Mouse (Mus musculus): ENCODE results near the gene Pex13.
A peak's percentile ranks its signal among the peaks of the same experiment; 100 is the strongest.

Pex13 gene

GRCm38 (mm10) chr11:23665798-23666501, at the start of gene Pex13:
Pex13 (minus strand) TSS chr11:23665959.
- peak; percentile 83 for DNase-seq (ENCODE audit: low read depth, low spot score)

DNA sequence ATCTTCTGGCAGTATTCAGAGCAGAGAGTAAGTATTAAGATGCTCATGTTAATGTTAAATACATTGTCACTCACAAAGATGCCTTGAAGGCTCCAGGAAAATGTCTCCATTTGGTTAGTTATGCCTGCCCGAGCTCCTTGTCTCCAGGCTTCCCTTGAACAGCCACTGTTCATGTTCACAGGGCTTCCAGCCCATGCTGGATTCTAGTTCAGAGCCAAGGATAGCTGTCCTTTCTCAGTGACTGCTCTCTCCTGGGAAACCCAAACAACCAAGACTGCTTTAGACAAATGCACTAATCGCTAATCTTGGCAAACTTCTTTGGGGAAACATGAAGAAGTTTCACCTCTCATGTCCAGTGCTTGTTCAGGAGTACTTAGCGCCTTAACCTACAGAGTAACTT, 46.5 kb upstream of the Pex13 start:
- no peak for DNase-seq (ENCODE audit: low read depth, low spot score)

DNA sequence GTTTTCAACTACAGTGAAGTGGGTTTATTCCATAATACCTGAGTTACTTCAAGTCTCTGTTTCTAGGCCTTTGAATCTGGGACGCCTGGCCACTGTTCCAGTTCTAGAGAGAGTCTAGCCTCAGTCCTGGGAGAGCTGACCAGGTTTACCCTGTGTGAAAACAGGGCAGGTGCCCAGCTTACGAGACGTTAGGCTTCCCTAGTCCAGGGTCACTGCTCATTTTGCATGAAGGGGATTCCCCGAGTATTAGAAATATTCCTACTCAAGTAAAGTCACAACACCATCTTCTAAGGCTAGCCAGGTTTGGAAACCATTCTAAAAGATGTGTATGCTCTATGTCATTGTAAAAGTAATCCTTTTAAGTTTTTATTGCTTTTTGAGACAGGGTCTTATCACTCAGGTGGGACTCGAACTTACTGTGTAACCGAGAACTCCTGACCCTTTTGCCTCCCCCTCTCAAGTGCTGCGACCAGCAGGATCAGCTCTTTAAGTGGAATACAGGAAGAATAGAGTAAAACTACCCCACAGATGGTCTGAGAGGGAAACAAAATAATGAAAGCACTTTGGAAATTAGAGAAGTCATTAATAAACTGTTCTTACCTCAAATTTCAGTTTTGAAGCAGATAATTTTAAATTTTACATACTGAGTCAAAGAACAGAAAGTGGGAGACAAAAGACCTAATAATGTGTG, 39.0 kb upstream of the Pex13 start:
- no peak for DNase-seq (ENCODE audit: low read depth, low spot score)

GRCm38 (mm10) chr11:23701831-23702230, 36.1 kb upstream of the Pex13 start:
- no peak for DNase-seq (ENCODE audit: low read depth, low spot score)

DNA sequence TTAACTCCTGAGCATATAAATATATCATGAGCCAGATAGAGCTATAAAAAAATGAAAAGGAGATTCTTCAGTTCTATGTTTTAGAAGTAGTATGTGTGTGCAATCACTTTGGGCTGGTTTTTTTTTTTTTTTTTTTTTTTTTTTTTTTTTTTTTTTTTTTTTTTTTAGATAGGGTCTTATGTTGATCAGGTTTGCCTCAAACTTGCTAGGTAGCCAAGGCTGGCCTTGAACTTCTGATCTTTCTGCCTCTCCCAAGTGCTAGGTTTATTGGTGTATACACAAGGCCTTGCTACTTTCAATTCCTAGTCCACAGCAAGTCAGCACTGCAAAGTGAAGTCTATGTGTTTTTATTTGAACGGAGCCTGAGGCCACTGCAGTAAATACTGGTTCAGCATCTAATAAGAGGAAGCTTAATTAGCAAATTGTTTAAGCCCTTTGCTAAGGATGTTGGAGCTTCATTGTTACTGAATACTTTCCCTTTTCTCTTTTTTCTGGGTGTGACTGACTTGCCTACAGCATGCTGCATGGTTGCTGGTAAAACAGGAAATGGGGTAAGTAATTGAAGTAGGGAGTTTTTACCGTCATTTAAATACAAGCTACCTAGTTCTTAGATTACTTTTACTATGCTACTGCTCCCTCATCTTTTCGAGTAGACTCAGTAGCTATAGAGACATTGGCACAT, 33.8 kb upstream of the Pex13 start:
- DNase-seq (ENCODE audit: low read depth, low spot score): no peak

- no peak for DNase-seq (ENCODE audit: low read depth, low spot score)
These were observed 32.8 kb upstream of the Pex13 start for GRCm38 (mm10) chr11:23698526-23698925.

- DNase-seq (ENCODE audit: low read depth, low spot score): no peak
These were observed 30.1 kb upstream of the Pex13 start for GRCm38 (mm10) chr11:23695847-23696246.

DNA sequence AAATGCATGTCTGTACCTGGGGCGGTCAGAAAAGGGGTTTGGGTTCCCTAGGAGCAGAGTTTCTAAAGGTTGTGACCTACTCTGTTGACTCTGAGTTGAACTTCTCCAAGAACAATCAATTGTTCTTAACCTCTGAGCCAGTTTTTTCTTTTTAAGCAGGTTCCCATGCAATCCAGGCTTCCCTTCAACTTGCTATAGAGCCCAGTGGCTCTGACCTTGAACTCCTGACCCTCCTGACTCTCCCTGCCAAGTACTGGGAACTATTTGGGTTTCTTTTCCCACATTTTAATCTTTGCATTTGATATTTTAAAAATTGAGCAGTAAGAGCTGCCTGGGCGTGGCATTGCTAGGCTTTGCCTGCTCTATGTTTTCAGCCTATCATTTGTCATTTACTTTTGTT, 27.5 kb upstream of the Pex13 start:
- DNase-seq (ENCODE audit: low read depth, low spot score): no peak

GRCm38 (mm10) chr11:23688060-23688459, 22.3 kb upstream of the Pex13 start:
- DNase-seq (ENCODE audit: low read depth, low spot score): no peak

DNA sequence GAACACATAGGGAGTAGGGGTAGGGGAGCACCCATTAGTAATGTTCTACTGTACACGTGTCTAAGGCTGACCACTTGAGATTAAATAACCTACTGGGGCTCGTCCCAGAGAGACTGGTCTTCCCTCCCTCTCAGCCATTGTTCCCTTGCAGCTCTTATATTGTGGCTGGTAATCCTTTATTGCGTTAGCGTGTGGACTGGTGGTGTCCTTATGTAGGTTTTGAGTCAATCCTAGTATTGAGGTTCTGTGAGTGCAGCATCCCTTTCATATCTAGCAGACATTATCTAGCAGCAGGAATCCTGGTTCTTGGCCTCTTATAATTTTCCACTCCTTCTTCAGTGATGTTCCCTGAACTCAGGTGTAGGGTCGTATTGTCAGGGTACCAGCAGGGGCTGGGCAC, 20.9 kb upstream of the Pex13 start:
- DNase-seq (ENCODE audit: low read depth, low spot score): no peak

DNA sequence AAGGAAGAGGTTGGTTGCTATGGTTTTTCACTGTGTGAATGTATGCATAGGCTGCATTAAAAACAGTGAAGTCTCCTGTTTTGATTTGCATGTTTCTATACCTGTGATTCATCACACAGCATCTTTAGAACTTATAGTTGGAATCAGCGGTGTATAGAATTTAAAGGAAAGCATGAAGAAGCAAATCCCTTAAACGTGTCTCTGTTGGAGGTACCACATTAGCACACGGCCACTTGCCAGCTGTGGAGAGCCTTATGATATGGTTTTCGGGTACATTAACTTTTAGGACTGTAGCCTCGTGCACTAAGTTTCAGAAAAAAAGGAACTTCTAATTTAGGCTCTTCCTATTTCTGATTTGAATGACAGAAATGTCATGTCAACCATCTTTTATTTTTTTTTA, 16.8 kb upstream of the Pex13 start:
- no peak for DNase-seq (ENCODE audit: low read depth, low spot score)

- no peak for DNase-seq (ENCODE audit: low read depth, low spot score)
These were observed 14.7 kb upstream of the Pex13 start for GRCm38 (mm10) chr11:23680435-23680950.

DNA sequence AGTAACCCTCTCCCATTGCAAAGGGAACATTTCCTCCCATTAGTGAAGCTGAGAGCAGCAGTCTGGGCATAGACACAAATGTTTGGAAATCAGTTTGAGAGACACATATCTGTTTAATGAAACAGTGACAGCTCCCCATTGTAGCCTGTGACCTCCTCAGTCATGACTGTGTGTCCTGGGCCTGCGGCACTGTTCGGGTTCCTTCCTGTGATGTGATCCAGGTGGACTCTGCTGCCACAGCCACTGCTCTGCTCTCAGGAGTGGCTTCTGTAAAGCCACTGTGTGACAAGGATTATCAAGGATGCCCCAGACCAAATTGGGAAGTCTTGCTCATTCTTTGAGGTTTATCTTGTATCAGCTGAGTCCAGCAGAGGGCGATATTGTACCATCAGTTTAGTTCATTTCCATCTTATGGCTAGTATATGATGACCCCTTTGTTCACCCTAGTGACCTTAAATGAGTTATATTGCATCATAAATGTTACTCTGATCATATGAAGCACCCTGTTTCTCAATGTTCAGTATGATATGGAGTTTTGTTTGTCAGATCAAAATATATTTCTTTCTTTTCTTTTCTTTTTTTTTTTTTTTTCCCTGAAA, 13.4 kb upstream of the Pex13 start:
- peak; percentile 35 for DNase-seq (ENCODE audit: low read depth, low spot score)

DNA sequence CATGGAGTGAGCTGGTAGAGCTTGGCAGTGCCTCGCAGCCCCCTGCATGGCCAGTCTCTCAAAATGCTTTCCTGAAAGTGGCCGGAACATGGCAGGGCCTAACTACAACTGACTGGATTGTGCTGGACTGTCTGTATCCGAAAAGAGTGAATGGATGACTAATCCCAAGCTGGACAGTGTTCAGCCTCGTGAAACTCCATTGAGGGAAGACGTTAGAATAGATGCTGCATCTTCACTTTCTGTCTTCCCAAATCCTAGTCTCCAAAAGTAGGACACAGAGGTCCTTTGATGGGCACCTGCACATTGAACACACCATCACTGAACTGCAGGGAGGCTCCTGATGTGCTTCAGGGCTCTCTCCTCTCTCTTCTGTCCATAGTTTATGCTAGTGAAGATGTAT, 10.3 kb upstream of the Pex13 start:
- DNase-seq (ENCODE audit: low read depth, low spot score): no peak

DNA sequence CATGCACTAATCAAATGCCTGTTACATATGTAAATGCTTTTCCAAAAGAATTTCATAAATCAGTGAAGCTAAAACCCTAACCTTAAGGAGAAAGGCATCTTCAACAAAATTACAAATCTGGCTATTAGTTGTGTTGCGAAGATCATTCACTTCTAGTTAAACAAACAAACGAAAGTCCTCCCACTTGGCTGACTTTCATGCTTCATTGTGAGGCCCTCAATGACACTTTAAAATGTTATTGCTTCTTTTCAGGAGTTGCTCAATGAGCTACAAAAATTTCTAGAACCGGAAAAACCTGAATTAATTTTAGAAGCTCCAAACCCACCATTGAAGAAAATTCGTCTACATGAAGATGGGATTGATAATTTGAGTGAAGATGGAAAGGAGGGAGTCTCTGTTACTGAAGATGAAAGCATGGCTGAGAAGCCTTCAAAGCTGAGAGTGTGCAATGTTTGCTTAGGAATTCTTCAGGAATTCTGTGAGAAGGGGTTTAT, 6.5 kb upstream of the Pex13 start:
- DNase-seq (ENCODE audit: low read depth, low spot score): no peak

GRCm38 (mm10) chr11:23667128-23667527, 1.4 kb upstream of the Pex13 start:
- DNase-seq (ENCODE audit: low read depth, low spot score): no peak

GRCm38 (mm10) chr11:23666526-23666925, 767 bp upstream of the Pex13 start:
- peak; percentile 19 for DNase-seq (ENCODE audit: low read depth, low spot score)

- DNase-seq (ENCODE audit: low read depth, low spot score): no peak
These were observed 410 bp downstream of the Pex13 start, which contains the start of gene Pus10 for GRCm38 (mm10) chr11:23665311-23665786. Pus10 (plus strand) TSS chr11:23665674.

GRCm38 (mm10) chr11:23664232-23664631, 1.5 kb downstream of the Pex13 start:
- no peak for DNase-seq (ENCODE audit: low read depth, low spot score)

DNA sequence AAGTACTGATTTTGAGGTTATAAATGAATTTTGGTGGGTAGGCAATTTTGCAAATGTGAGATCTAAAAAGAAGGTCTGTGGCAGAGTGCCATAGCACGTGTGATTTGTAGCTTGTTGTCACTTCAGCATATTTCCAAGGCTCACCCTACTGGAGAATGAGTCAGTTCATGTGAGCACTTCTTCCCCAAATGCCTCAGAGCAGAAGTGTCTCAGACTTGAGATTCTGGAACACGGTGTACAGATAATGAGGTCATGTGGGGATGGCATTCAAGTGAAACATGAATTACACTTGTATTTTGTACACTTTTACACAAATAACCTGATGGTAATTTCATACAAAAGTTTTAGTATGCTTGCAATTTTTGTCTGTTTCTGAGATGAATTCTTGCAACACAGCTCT, 8.0 kb downstream of the Pex13 start:
- DNase-seq (ENCODE audit: low read depth, low spot score): peak; percentile 24

DNA sequence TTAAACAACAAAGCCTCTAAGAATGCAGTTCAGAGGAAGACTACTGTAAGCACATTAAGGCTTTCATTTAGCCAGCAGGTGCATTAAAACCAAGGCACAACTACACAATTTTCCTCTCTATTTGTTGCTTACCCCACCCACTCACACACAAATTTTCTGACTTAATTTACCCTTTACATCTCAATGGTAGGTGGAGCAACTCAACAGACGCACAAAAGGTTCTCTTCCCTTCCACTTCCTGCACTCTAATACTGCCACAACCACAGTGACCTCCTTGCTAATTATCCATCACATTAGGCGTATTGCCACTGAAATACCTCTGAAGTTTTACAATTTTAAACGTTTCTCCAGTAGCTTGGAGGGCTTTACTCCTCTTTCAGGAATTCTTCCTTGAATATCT, 12.1 kb downstream of the Pex13 start:
- DNase-seq (ENCODE audit: low read depth, low spot score): no peak

DNA sequence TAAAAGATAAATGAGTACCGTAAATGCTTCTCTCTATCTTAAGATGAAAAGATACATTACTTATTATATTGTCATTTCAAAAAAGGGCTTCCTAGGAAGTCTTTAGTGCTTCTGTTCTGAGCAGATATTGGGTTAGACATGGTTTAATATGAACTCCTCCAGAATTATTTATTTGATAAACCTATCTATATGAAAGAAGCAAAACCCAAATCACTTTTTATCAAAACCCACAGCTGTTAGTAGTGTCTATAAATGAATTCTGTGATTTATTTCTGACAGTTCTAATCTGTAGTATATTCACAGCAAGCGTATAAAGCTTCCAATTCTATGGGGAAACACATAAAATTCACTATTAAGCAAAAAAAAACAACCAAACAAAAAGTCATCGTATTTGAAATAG, 17.9 kb downstream of the Pex13 start:
- no peak for DNase-seq (ENCODE audit: low read depth, low spot score)
